Mouse (Mus musculus) hindlimb bud, embryonic 11.5 days (tissue): ENCODE data around the gene Slc25a17.
A peak's percentile ranks its signal among the peaks of the same experiment; 100 is the strongest.

Source experiments
- DNase-seq: peaks from one replicate; pipeline ENCODE4 v3.0.0-alpha.2; 2012; ENCODE audit warnings: low read depth, low spot score; ENCODE audit errors: extremely low spot score

The Slc25a17 gene

DNA sequence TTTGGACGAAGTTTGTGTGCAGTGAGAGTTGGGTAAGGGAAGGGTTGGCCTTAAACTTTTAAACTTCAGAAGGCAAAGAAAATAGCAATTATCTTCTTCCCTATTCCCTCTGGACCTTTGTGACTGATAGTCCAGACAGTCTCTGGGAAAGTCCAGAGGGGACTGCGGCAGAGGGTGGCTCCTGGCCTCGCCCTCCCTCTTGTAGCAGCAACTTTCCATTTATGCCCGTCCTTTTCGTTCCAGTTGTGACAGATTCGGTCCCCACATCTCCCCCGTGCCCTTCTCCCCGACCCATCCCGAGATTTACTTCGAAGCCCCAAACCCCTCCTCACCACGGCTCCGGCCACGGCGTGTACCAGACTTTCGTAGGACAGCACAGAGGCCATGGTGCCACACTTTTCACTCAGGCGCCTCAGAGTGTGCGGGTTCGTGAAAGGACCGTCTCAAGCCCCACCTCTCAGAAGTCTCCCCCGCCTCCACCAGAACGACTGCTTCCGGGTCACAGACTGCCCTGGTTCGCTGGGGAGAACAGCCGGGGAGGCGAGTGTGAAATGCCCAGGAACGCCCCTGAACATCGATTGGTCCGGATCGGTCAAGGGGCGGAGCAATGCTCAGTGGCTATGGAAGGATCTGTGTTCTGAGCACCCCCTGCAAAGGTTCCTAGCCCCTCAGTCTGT lies at the start of gene Slc25a17:
TSS of gene Slc25a17 (minus strand) at position 468 of the 677 bp plus-strand sequence.
- DNase-seq, result peak; percentile 89

DNA sequence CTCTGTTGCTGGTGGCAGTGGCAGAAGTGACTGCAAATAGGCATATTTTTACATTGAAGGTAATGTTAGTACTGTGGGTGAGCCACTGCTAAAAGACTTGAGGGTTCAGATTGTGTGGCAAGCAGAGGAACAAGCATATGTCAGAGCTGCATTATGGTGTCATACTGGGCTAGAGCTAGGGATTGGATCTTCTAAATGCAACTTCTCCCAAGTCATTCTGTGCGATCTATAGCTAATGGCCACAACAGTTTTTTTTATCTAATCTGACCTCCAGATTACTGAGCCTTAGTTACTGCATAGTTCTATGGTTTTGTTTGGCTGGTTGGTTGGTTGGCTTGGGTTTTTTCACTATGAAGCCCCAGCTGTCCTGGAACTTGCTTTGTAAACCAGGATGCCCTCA lies 47.6 kb upstream of the Slc25a17 start, which contains the start of gene Dnajb7:
TSS of gene Dnajb7 (minus strand) at position 101 of the 400 bp plus-strand sequence.
- DNase-seq, result no peak

DNA sequence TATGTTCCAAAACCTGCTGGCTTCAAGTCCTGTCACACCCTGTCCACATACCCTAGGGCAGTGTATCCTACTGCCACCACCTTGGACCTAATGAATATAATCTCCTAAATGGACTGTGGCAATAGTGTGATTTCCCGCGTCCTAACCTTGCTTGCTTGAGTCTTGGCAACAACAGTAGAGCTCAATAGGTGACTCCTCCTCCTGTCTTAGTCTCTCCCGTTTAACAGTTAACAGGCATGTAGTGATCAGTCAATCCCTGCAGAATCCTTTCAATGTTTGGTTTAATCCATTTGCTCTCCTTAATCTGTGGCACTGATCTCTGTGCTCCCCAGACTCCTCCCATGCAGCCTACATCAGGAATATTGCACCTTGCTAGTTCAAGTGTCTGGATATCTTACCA lies 44.4 kb upstream of the Slc25a17 start:
- no peak for DNase-seq

DNA sequence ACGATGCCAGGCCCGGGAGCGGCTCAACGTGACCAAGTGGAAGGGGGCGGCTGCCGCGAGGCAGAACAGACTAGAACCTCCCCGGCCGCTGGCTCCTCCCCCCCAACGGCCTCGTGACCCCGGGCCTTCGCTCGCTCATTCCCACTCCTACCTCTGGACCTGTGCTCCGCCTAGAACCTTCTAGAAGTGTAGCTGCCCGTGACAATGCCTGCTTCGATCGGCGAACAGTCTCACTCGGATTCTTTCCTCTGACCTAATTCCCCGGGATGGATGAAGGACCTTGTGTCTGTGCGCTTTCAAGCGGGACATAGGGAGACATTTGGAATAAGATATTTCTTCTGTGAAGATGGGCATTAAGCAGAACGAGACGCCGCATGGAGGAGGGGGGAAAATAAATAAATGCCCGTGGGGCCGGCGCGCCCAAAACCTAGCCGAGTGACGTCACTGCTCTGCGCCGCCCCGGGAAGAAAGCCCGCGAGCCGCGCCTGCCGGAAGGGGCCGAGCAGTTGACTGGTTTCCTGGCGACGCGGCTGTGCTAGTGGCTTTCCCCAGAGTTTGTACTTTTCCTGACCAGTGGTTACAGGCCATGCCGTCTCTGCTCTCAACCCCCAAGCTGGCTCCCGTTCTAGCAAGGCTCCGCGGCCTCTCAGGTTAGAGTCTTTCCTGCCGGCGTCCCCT lies 39.2 kb upstream of the Slc25a17 start, which contains the start of the genes St13 and Xpnpep3:
TSS of gene St13 (minus strand) at position 440 of the 678 bp plus-strand sequence.
TSS of gene Xpnpep3 (plus strand) at position 501 of the 678 bp plus-strand sequence.
- DNase-seq, result peak; percentile 96

DNA sequence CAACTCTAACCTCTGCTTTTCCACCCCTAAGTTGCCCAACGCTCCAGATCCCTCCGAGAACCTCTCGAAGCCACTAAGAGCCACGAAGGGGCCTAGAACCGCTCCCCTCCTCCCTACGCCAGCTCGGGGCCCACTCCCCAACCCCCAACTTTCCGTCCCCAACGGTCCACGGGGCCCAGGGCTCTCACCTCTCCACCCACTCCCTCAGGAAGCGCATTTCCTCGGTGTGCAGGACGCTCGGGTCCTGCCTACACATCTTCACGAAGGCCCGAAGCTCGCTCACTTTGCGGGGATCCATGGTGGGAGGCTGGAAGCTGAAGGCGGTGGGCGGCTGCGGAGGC lies 38.7 kb upstream of the Slc25a17 start:
- no peak for DNase-seq

DNA sequence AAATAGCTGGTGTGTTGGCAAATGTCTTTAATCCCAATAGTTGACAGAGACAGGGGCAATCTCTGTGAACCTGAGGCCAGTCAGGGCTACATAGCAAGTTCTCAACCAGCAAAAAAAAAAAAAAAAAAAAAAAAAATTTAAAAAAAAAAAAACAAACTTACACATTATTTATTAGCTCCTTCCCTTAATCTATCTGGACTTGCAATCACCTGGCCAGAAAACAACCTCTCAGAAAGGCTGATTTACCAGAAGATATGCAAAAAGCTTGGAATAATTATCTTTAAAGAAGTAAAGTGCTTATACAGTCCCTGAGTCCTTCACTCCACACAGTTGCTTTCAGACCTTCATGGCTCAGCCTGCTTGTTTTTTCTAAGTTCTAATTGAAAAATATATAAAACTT lies 37.6 kb upstream of the Slc25a17 start:
- DNase-seq, result no peak

DNA sequence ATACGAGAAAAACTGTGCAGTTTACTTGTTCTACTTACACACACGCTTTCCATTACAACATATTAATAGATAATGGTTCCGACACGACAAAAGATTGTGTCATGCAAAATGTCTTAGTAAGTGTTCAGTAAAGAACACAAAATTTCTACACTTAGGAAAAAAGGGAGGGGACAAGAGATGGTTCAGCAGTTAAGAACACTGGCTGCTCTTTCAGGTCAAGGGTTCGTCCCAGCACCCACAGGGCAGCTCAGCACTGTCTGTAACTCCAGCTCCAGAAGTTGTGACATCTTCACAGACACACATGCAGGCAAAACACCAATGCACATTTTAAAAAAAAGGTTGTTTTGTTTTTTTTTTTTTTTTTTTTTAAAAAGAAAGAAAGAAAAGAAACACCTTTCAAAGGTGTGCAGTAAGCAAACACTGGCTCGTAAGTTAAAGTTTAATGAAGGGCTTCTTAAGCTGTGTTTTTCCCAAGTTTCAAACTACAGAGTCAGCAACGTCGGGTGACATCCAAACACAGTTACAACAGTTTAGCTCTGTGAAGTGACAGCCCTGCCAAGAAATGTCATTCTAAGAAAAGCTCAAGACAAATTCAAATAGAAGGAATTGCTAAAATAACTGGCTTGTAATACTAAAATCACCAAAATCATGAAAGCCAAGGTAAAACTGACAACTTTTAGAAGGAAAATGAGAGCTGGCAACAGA lies 33.8 kb upstream of the Slc25a17 start:
- DNase-seq, result no peak

DNA sequence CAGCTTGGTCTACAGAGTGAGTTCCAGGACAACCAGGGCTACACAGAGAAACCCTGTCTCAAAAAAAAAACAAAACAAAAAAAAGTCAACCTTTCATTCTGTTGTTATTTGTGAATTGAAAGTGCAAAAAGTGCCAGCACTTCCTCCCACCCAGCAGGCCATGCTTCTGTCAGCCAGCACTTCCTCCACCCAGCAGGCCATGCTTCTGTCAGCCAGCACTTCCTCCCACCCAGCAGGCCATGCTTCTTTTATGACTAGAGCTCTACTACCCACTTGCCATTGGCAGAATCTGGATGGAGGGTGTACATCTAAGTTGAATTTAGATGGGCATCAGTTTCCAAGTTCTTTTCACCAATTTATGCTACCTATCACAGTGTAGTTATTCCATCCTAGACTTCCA lies 32.4 kb upstream of the Slc25a17 start:
- no peak for DNase-seq

DNA sequence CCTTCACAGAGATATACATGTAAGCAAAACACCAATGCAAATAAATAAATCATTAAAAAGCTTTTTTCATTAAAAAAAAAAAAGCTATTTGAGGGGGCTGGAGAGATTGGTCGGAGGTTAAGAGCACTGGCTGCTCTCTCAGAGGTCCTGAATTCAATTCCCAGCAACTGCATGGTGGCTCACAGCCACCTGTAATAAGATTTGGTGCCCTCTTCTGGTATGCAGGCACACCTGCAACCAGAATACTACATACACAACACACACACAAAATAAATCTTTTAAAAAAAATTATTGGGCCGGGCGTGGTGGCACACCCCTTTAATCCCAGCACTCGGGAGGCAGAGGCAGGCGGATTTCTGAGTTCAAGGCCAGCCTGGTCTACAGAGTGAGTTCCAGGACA lies 25.7 kb upstream of the Slc25a17 start:
- no peak for DNase-seq

DNA sequence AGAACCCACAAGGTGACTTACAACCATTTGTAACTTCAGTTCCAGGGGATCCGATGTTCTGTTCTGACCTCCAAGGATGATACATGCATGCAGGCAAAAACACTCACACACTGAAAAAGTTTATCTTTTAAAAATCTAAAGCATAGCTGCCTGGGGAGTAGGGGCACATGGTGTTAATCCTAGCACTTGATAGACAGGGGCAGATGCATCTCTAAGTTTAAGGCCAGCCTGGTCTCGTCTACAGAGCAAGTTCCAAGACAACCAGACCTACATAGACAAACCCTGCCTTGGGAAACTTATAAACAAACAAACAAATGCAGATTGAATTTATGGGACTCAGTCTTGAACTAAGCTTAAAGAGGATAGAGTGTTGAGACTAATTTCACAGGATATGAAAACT lies 18.2 kb upstream of the Slc25a17 start:
- DNase-seq, result no peak

DNA sequence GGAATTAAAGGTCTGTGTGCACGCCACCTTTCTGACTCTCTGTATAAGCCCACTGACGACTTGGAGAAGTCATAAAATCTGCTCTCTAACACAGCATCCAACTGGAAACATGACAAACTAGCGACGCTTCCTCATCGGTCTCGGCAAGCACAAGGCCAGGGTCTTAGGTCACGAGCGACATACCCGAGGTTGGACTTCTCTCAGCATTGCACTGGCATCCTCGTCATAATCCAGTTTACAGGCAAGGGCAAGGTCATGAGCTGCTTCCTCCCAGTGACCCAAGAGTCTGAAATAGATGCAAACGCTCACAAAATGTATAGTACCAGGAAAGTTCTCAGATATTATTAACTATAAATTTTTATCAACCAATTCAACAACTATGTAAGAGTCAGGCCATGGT lies 14.0 kb upstream of the Slc25a17 start:
- no peak for DNase-seq

DNA sequence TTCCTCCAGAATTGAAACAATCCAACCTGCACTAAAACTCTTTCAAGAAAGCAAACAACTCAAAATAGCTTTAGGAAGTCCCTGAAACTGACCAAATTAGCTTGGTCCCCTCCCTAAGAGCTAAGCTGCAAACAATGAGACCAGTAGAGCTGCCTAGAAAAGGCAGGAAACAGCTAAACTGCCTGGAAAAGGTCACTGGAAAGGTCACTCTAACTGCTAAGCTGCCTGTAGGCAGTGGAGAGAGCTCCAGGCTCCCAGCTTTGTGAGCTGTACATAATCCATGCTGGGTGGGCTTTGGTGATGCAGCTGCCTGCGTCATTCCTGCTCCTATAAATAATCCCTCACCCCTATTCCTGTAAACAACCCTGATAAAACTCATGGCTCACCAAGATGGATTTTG lies 9.7 kb upstream of the Slc25a17 start:
- DNase-seq, result no peak

DNA sequence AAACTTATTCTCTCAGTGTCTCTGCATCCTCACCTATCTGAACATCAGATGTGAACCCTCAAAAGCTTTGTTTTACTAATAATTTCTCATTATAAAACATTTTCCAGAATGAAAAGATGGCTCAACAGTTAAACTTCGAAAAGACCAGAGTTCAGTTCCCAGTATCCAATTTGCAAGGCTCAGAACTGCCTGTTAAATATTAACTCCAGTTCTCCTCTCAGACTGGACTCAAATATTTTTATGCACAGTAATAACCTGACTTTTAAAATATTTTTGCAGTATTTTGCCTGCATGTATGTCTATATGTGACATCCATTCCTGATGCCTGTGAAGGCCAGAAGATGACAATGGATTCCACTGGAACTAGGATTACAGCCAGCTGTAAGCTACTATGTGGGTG lies 8.0 kb upstream of the Slc25a17 start:
- DNase-seq, result no peak

DNA sequence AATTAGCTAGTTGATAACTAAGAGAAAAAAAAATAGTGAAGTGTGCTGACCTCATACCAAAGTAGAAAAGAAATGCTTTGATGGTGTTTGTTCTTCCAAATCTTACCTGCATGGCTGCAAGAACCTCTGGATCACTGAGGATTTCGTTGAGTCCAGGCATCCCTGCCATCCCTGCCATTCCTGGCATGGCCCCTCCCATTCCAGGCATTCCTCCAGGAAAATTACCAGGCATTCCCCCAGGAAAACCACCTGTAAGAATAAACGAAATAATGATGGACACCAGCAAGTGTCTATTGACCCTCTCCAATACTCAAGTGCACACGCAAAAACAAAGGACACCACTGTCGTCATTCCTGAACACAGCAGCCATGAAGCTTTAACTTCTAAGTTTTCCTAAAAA lies 5.6 kb upstream of the Slc25a17 start:
- DNase-seq, result no peak

DNA sequence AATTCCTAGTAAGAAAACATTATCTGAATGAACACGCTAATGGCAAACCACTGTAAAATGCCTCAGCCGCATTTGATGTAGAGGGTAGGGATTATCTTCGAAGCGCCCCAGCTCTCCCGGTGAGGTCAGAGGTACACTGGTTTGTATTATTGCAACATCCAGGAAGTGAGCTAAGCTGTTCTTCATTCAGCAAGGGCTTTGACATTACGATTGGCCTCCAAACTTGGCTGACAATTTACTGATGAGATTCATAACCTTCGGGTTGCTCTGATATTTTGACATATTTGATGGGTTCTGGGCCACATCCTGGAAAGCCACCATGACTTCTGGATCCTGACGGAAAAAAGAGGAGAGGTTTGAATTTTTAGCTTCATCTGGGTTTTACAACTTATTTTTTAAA lies 4.6 kb upstream of the Slc25a17 start:
- DNase-seq, result no peak

DNA sequence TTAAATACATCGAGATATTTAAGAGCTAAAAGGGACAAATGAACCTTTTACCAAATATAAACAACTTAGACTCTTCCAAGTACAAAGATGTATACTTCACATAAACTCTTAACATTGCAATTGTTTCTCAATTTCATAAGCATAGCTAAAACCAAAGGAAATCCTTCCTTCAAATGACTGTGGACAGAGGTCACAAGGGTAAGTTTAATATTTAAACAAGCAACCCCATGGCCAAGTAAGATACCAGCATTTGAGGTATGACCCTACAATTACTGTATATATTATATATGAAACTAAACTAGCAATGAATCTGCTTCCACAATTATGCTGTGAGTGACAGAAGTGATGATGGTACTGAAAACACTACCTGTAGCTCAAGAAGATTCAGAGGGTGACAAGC lies 3.7 kb upstream of the Slc25a17 start:
- no peak for DNase-seq

DNA sequence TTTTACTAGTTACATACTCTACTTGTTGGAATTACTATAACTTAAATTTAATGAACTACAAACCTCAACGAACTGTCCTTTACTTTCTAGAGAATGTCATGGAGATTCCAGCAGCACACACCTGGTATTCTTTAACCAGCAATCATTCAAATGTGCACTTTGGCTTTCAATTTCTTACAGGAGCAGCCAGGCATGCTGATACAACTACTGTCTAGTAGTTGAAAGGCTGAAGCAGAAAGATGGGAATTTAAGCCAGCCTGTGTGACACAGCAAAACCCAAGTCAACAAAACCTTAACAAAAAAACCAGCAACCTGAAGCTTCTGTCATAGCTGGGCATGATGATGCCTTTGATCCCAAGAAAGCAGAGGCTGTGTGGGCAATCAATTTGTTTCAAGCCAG lies 1.9 kb upstream of the Slc25a17 start:
- DNase-seq, result no peak

DNA sequence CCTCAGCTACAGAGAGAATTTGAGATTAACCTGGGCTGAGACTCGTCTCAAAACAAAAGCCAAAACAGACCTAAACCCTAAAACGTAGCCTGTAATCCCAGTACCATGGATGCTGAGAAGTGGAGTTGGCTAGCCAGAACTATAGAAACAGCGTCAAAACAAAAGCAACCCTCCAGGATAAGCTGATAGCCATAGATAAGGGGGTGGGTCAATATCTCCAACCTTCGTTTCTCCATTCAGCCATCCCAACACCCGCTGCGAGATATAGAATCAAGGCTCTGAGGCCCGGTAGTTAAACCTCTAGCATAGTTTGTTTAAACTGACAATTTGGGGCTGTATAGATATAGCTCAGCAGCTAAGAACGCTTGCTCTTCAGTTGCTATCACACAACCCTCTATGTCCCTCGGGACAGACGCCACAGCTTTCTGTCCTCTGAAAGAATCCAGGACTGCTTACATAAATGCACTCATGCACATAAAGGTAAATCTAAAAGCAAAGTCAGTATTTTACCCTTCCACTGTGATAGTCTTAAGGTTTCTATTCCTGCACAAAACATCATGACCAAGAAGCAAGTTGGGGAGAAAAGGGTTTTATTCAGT lies 904 bp upstream of the Slc25a17 start:
- DNase-seq, result no peak

DNA sequence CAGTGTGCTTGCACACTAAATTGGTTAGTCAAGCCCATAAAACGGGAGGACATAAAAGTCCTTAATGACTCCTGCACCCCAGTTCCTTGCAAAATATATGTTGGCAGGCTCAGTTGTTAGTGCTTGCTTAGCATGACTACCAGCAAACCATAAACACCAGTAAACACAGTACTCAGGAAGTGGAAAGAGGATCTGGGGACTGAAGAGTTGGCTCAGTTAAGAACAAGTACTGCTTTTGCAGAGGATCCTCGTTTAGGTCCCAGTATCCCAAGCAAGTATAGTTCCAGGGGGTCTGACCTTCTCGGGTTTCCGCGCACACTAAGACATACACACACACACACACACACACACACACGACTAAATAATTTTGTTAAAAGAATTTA lies 401 bp upstream of the Slc25a17 start:
- DNase-seq, result no peak

DNA sequence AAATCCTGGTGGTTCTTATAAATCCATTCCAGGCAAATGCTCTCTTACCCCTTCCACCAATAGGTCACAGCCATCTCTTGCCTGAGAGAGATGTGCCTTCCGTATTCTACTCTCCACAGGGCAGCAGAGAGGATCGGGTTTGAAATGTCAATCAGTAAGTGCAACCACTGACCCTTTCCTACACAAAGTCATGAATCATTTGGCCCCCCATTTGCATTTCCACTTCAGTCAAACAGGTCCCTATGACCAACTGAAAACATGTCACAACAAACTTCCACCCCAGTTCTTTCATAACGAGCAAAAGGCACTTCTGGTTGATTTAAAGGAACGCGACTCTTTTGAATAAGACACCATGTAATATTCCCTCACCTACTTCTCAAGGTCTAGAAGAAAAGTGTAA lies 1.2 kb downstream of the Slc25a17 start:
- DNase-seq, result no peak

DNA sequence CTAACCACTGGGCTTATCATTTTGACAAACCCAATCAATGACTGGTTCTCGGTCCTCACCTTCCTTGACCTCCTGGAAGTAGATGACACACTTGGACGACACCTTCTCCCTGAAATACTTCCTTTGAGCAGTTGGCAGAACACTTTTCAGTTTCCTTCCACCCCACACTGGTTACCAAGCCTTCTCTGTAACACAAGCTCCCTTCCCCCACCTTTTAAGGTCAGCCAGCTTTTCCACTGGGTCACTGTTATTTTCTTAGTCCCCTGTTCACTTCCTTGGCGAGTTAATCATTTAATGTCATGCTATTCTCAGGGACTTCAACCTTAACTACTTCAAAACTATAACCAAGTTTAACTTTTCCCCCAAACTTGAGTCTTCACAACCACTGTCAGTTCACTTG lies 1.7 kb downstream of the Slc25a17 start:
- DNase-seq, result no peak

DNA sequence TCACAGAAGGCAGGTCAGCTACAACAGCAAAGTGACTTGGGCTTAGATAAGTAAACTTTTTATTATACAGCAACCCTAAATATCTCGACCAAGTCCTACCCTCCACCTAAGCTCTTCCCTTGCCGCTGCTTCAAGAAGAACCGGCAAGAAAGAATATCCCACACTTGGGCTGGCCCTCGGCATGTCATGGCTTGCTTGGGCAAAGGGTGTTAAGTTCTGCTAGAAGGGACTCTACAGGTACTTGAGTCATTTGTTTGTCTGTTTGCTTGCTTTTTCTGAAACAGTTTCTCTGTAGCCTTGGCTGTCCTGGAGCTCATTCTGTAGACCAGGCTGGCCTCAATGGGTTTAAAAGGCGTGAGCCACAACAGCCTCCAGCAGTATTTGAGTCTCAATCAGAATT lies 3.7 kb downstream of the Slc25a17 start:
- no peak for DNase-seq
